Mouse (Mus musculus) forebrain, embryonic 16.5 days (tissue): ENCODE data around the gene Acer2. TPM values are rescaled to one million over a fixed set of nuclear protein-coding genes. Genes with fewer than 3 reads are reported as not detected.
A peak's percentile ranks its signal among the peaks of the same experiment; 100 is the strongest.

Source experiments
- ATAC-seq: fragments of 200-750 bp; cut with Nextera tagmentation; 2 replicates; pipeline ENCODE4 v1.8.0; 2017; ENCODE audit warnings: mild to moderate bottlenecking, moderate library complexity
- H3K27ac ChIP-seq: fragments of 300-500 bp; sonication (generic); 2 replicates; pipeline ENCODE4 v1.5.1; 2014; ENCODE audit warnings: low read length, control low read depth
- H3K27me3 ChIP-seq: fragments of 300-500 bp; sonication (generic); replicated peaks from 2 replicates; pipeline ENCODE4 v1.6.1; 2014; ENCODE audit warnings: low read length; ENCODE audit not compliant: control insufficient read depth, insufficient read depth
- H3K36me3 ChIP-seq: fragments of 300-500 bp; sonication (generic); 2 replicates; pipeline ENCODE4 v1.6.1; 2014; ENCODE audit not compliant: control insufficient read depth, insufficient read depth
- H3K4me1 ChIP-seq: fragments of 300-500 bp; sonication (generic); replicated peaks from 2 replicates; pipeline ENCODE4 v1.6.1; 2014; ENCODE audit warnings: low read length; ENCODE audit not compliant: control insufficient read depth, insufficient read depth
- H3K4me2 ChIP-seq: fragments of 300-500 bp; sonication (generic); 2 replicates; pipeline ENCODE4 v1.6.1; 2014; ENCODE audit warnings: mild to moderate bottlenecking, low read length, control low read depth
- H3K4me3 ChIP-seq: fragments of 300-500 bp; sonication (generic); replicated peaks from 2 replicates; pipeline ENCODE4 v1.5.1; 2014; ENCODE audit warnings: mild to moderate bottlenecking, low read length, control low read depth
- H3K9ac ChIP-seq: fragments of 300-500 bp; sonication (generic); replicated peaks from 2 replicates; pipeline ENCODE4 v1.6.1; 2014; ENCODE audit warnings: low read depth, low read length, control low read depth
- H3K9me3 ChIP-seq: fragments of 300-500 bp; sonication (generic); 2 replicates; pipeline ENCODE4 v1.6.1; 2016; ENCODE audit warnings: low read length; ENCODE audit not compliant: control insufficient read depth
- WGBS: fragments of 180-500 bp; shearing (Covaris S2); extraction: QIAGEN DNeasy Blood & Tissue Kit; methylation state at CpG from one replicate; pipeline ENCODE4 v1.1.7; 2014; 5-methylcytosine and 5-hydroxymethylcytosine counted together
- polyA plus RNA-seq: library from polyadenylated mRNA; unstranded; fragments of >200 nt; fragmentation: Nextera tagmentation; extraction: Ambion mirVana; gene quantifications from 2 replicates; pipeline ENCODE4 v1.2.1, GENCODE M21; 2015

Acer2 gene
- polyA plus RNA-seq, 1 experiment from 2014 or later, result 11.7 TPM

DNA sequence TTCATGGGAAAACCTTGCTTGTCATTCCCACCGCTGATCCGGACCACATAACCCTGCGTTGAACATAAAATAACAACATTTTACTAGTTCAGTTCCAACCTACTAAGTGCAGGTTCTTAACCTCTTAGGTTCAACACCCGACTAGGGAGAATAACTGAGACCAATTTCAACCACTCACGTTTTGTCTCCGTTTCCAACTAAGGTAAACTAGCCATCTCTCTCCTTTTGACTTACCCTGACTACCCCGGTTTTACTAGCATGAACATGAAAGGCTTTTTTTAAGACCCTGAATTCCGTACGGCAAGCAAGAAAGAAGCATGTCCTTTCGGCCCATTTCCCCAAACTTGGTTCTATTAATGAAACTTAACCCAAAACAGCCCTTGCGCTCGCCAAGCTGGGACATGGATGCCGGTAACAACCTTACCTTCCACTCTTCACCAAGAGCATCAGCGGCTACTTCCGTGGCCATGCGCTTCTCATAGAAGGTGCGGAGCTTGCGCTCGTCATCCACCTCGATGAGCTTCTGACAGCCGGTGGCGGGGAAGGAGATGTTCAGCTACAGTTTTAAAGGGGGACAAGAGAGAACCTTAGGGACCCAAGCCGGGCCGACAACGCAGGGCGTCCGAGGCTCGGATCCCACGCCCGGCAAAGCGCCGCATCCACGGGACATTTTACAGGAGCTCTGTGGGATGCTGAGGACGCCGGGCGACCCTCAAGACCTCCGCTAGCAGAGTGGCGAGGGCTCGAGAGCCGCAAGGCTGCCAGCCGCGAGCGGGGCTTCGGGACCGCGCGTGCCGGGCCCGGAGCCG lies 17.7 kb upstream of the Acer2 start:
- H3K27ac ChIP-seq, result peak overlapping the region; percentile 97
- ATAC-seq, result no peak; the same call in 1 of the 2 replicates
- H3K9ac ChIP-seq, result peak overlapping the region; percentile 95
- H3K4me1 ChIP-seq, result peaks cover 15% of the 10 kb centered on the region
- H3K9me3 ChIP-seq, result no peaks in the 10 kb centered on the region
- no peaks in the 10 kb centered on the region for H3K27me3 ChIP-seq
- WGBS, result 1% methylated on average over 50 of the region's 50 CpGs
- H3K36me3 ChIP-seq, result peaks cover 21% of the 10 kb centered on the region
- H3K4me3 ChIP-seq, result peak overlapping the region; percentile 79
- H3K4me2 ChIP-seq, result peak overlapping the region; percentile 78

DNA sequence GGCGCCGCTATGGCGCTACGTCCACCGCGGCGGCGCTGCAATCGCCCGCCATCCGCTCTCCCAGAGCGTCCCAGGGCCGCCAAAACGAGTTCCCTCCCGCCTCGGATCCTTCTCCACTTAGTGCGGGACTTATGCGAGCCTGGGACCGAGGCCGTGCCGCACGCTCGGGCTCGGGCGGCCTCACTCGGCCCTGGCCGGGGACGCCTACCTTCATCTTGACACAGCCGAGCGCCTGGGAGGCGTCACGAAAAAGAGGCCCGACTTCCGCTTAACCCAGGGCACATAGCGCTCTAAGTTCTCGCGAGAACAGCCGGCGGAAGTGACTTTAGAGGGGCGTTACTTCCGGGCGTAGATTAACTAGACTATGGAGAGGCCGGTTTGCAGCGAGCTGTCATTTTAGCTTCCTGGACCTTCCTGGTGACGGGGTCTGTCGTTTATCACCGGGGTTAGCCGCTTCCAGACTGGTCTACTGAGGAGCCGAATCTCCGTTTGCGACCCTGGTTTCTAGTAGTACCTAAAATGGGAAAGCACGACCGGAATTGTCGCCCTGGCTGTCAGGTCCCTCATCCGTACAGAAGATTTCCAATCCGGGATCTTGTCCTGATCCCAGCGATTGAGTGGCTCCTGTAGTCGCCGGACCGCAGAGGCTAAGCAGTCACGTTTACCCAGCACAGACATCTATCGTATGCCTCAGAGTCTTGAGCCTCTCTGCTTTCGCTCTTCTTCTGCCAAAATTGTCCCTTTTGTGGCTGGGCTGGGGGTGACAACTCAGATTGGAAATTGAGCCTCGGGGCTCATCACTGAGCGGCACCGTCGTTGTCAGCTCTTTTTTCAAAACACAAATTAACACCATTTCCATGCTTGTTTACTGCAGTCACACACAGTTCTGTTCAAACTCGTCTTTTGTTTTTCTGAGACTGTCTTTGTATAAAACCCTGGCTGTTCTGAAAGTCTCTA lies 16.8 kb upstream of the Acer2 start, which contains the start of gene Rps6:
Gene Rps6 (minus strand): TSS at position 300 of the 957 bp plus-strand sequence.
- WGBS, result under 1% methylated on average over 67 of the region's 68 CpGs
- no peaks in the 10 kb centered on the region for H3K9me3 ChIP-seq
- peaks cover 15% of the 10 kb centered on the region for H3K4me1 ChIP-seq
- peak within 1 kb of the TSS; percentile 95 for H3K9ac ChIP-seq
- H3K27ac ChIP-seq, result peak within 1 kb of the TSS; percentile 97
- H3K27me3 ChIP-seq, result no peaks in the 10 kb centered on the region
- H3K4me3 ChIP-seq, result peak within 1 kb of the TSS; percentile 79
- ATAC-seq, result peak; percentile 98
- peaks cover 21% of the 10 kb centered on the region for H3K36me3 ChIP-seq
- peak within 1 kb of the TSS; percentile 85 for H3K4me2 ChIP-seq

DNA sequence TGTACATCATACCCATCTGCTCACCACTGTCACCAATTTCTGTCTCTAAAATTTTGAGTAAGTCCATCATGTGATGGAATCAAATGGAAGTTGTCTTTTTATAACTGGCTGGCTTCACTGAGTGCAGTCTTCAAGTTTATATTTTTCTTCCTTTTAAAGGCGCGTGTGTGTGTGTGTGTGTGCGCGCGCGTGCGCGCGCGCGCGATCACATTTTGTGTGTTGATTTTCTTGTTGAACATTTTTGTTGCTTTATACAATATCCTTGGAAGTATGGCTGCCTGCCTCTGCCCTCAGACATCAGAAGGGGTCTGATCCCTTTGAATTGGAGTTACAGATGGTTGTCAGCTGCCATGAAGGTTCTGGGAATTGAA lies 16.1 kb upstream of the Acer2 start:
- Histone ChIP-seq H3K36me3 (peaks cover 18% of the 10 kb centered on the region), H3K27me3 (no peaks in the 10 kb centered on the region), H3K9ac (peak overlapping the region; percentile 87), H3K4me3 (peak overlapping the region; percentile 79), H3K27ac (peak overlapping the region; percentile 97), H3K4me1 (peaks cover 15% of the 10 kb centered on the region), H3K9me3 (no peaks in the 10 kb centered on the region), H3K4me2 (peak overlapping the region; percentile 85)
- ATAC-seq, result no peak
- 58% methylated on average over 12 of the region's 12 CpGs for WGBS

DNA sequence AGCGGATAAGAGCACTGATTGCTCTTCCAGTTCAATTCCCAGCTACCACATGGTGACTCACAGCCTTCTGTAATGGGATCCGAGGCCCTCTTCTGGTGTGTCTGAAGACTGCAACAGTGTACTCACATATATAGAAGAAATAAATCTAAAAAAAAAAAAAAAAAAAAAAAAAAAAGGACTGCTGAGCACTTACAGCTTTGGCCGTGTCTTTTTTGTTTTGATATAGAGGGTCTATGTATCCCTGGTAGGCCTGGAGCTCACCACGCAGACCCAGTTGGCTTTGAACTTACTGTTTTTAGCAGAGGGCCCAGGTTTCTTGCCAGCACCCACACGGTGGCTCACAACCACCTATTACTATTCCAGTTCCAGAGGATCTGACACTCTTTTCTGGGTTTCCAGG lies 10.1 kb upstream of the Acer2 start:
- H3K9me3 ChIP-seq, result no peaks in the 10 kb centered on the region
- no peak overlapping the region for H3K4me3 ChIP-seq
- ATAC-seq, result no peak
- H3K9ac ChIP-seq, result no peak overlapping the region
- H3K27me3 ChIP-seq, result no peaks in the 10 kb centered on the region
- no peaks in the 10 kb centered on the region for H3K36me3 ChIP-seq
- no peak overlapping the region for H3K4me2 ChIP-seq
- no peaks in the 10 kb centered on the region for H3K4me1 ChIP-seq
- H3K27ac ChIP-seq, result no peak overlapping the region
- WGBS, result 81% methylated on average over 5 of the region's 5 CpGs

DNA sequence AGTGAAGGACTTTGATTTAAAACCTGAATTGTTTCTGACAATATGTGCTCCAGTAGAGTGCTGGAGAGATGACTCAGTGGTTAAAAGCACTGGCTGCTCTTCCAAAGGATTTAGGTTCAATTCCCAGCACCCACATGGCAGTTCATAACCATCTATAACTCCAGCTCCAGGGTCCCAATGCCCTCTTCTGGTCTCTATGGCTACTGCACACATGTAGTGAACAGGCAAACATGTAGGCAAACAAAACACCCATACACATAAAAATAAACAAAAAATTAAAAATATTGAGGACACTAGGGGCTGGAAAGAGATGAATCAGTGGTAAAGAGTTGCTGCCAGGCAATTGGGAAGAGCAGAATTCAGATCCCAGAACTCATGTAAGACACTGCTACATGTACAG lies 2.2 kb upstream of the Acer2 start:
- Histone ChIP-seq H3K4me2 (no peak overlapping the region), H3K9ac (no peak overlapping the region), H3K36me3 (no peaks in the 10 kb centered on the region), H3K4me3 (no peak overlapping the region), H3K9me3 (no peaks in the 10 kb centered on the region), H3K27me3 (0 out of 2 replicates have a peak, but pooled peaks cover 2% of the 10 kb centered on the region), H3K4me1 (peaks cover 6% of the 10 kb centered on the region), H3K27ac (no peak overlapping the region)
- ATAC-seq, result no peak

DNA sequence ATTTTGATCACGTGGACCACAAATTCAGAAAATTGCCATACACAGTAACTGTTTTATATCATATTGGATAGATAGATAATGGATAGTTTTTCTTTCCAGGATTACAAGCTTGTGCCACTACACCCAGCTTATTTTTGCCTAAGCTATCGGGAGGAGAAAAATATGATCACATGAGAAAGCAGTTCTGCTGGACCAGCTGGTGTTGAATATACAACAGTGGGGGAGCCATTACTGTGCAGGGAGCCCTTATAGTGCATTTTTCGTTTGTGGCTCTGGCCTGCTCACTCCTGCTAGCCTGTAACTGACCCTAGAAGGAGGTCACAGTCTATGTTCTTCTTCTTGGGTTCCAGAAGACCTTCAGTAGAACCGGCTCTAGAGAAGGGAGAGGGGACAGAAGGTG lies 1.1 kb upstream of the Acer2 start:
- 47% methylated on average over 4 of the region's 4 CpGs for WGBS
- H3K4me1 ChIP-seq, result peaks cover 6% of the 10 kb centered on the region
- peak; percentile 34; the same call in 1 of the 2 replicates for ATAC-seq

DNA sequence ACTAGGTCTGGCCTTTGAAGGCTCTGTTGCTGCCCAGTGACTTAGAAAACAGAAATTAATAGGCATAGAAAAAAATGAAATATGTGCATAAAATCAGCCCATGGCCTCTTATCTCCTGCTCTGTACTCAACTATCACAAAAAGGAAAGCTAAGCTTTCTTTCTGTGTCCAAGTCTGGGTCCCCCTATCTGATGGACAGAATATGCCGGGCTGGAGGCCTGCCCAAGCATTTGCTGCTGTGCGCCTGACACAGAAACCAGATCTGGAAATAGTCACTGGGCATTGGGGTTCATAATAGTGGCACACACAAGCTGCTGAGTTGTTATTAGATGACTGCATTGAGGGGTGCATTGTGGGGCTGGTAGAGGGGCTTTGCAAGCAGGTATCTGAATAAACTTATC lies 5.3 kb downstream of the Acer2 start:
- 97% methylated on average over 2 of the region's 2 CpGs for WGBS
- no peaks in the 10 kb centered on the region for H3K9me3 ChIP-seq
- H3K4me1 ChIP-seq, result peaks cover 6% of the 10 kb centered on the region
- H3K27me3 ChIP-seq, result 0 out of 2 replicates have a peak, but pooled peaks cover 2% of the 10 kb centered on the region
- no peak overlapping the region for H3K4me2 ChIP-seq
- H3K27ac ChIP-seq, result no peak overlapping the region
- H3K9ac ChIP-seq, result no peak overlapping the region
- no peak for ATAC-seq
- no peaks in the 10 kb centered on the region for H3K36me3 ChIP-seq
- no peak overlapping the region for H3K4me3 ChIP-seq

More for the DNA sequence above, 1.1 kb upstream of the Acer2 start:
- Histone ChIP-seq H3K36me3 (no peaks in the 10 kb centered on the region), H3K27me3 (0 out of 2 replicates have a peak, but pooled peaks cover 2% of the 10 kb centered on the region), H3K4me2 (no peak overlapping the region), H3K27ac (no peak overlapping the region; the same call in 1 of the 2 replicates), H3K9me3 (no peaks in the 10 kb centered on the region), H3K4me3 (no peak overlapping the region), H3K9ac (no peak overlapping the region)

DNA sequence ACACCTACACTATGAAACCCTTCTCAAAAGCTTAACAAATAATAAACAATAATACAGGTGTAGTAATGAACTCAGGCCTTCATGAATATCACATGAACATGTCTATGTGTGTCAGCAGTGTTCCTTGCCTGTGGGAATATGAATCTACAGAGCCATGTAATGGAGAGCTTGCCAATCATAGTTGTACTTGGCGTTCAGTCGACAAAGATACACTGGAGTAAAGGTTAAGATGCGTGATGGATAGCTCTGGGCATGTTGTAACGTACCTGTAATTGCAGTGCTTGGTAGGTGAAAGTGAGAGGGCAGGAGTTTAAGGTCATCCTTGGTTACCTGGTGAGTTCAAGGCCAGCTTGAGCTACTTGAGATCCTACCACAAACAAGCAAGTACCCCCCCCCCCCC lies 7.0 kb downstream of the Acer2 start:
- no peak for ATAC-seq
- Histone ChIP-seq H3K4me2 (no peak overlapping the region), H3K9me3 (no peaks in the 10 kb centered on the region), H3K4me3 (no peak overlapping the region), H3K9ac (no peak overlapping the region), H3K27me3 (no peaks in the 10 kb centered on the region), H3K4me1 (no peaks in the 10 kb centered on the region), H3K27ac (no peak overlapping the region), H3K36me3 (no peaks in the 10 kb centered on the region)
- 92% methylated on average over 4 of the region's 4 CpGs for WGBS

DNA sequence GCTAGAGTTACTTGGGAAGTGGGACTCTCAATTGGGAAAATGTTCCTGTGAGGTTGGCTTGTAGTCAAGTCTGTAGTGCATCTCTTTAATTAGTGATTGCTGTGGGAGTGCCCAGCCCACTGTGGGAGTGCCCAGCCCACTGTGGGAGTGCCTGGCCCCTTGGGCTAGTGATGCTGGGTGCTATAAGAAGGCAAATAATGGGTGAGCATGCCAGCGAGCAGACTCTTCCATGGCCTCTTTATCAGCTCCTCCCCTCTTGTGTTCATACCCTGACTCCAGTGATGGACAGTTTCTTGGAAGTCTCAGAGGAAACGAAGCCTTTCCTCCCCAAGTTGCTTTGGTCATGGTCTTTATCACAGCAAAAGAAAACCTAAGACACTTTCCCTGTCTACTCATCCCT lies 8.2 kb downstream of the Acer2 start:
- Histone ChIP-seq H3K4me3 (no peak overlapping the region), H3K36me3 (no peaks in the 10 kb centered on the region), H3K9me3 (no peaks in the 10 kb centered on the region), H3K27me3 (0 out of 2 replicates have a peak, but pooled peaks cover 2% of the 10 kb centered on the region), H3K4me1 (no peaks in the 10 kb centered on the region), H3K27ac (no peak overlapping the region), H3K9ac (no peak overlapping the region), H3K4me2 (no peak overlapping the region)
- 71% methylated on average over 2 of the region's 2 CpGs for WGBS
- ATAC-seq, result no peak
